Mouse (Mus musculus): Measurements from ENCODE around the gene Pwwp2a. TPM values are rescaled to one million over a fixed set of nuclear protein-coding genes. Genes with fewer than 3 reads are reported as not detected.

Gene Pwwp2a
- 16.8 and 19.8 TPM in 2 replicates for polyA plus RNA-seq (2012; rRNA removed)

GRCm38 (mm10) chr11:43681472-43682414, at the start of gene Pwwp2a:
Gene Pwwp2a, plus strand, starts transcription at chr11:43681998.

DNA sequence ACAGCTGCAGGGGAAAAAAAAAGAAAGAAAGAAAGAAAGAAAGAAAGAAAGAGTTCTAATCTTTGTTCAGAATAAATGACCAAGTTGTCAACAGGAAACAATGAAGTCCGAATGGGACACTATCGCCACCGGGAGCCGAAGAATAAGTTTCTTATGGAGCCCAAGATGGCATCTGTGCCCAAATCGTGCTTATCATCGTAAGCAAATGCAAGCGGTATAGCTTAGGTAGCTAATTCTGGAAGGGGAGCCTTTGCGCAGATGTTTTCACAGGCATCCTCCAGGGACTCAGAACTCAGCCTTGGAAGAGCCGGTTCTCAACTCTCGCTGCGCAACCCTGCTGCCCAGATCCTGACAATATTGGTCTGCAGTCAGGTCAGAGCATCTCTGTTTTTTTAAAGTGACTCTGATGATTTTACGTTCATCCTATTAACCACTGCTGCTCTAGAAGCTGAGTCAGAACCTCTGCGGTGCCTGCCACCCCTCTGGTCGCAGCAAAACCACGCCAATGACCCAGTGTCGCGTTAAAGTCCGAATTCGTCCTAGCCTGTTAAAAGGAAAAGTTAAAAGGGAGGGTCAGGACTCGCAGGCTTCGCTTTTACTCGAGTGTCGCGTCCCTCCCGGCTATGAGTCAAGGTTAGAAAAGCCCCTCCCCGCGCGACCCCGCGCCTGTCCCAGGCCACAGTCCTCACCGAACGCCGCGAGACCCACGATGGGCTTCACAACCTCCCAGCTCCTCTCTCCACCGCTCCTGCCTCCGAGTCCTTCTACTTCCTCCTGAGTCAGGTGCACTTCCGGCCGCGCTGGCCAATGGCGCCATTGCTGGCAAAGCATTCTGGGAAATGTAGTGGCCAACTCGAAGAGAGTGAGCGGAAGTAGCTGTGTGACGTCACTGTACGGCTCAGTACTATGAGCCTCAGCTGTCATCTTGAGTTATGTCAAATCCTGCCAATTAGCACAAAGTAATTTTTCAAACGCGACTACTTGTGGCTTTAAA, 65.7 kb downstream of the Pwwp2a start, which contains the start of gene Ttc1:
Gene Ttc1, minus strand, starts transcription at position 776 of the 994 bp plus-strand sequence.

Other genes starting within 250 kb of the Pwwp2a start
- gene Slu7, start 248.3 kb upstream of the Pwwp2a start, polyA plus RNA-seq (2012; rRNA removed) = 4.7 and 5.8 TPM in 2 replicates
- 0.20 and 0.38 TPM in 2 replicates for gene C1qtnf2, start 207.7 kb upstream of the Pwwp2a start, polyA plus RNA-seq (2012; rRNA removed)
- gene Ccnjl, start 153.2 kb upstream of the Pwwp2a start, polyA plus RNA-seq (2012; rRNA removed) = 0.79 and 0.86 TPM in 2 replicates
- 0.09 and 0.16 TPM in 2 replicates for gene 4933415A04Rik, start 95.0 kb upstream of the Pwwp2a start, polyA plus RNA-seq (2012; rRNA removed)
- gene Fabp6, start 80.5 kb upstream of the Pwwp2a start, polyA plus RNA-seq (2012; rRNA removed) = not detected in 2 replicates
- gene Ttc1, start 66.0 kb downstream of the Pwwp2a start, polyA plus RNA-seq (2012; rRNA removed) = 17.8 and 21.9 TPM in 2 replicates
- 6.1 and 7.8 TPM in 2 replicates for gene Adra1b, start 219.2 kb downstream of the Pwwp2a start, polyA plus RNA-seq (2012; rRNA removed)

All from liver, embryonic 14 days (tissue).